Mouse (Mus musculus): ENCODE measurements at regions not wholly inside any gene's neighbourhood (a gene's known extent, or its start where the extent isn't known, plus 50 kb on each side); places are given as distances from the start of the nearest gene placed in this dataset.

GRCm38 (mm10) chr15:31673038-31673437, 71.4 kb downstream of the Fam173b start:
- DNase-seq (no peak), ATAC-seq (ENCODE audit: low read depth) (no peak)
- H3K4me2 ChIP-seq: no peak overlapping the region
- no peak overlapping the region for H3K27ac ChIP-seq
- H3K4me3 ChIP-seq (replicated peaks): no peak overlapping the region
- no peaks in the 10 kb centered on the region for H3K27me3 ChIP-seq
- 40% methylated on average over 5 of the region's 5 CpGs for WGBS (ENCODE audit: insufficient replicate concordance)
- H3K9ac ChIP-seq: no peak overlapping the region
- no peaks in the 10 kb centered on the region for H3K36me3 ChIP-seq
- no peaks in the 10 kb centered on the region for H3K4me1 ChIP-seq (replicated peaks)
- no peaks in the 10 kb centered on the region for H3K9me3 ChIP-seq (replicated peaks)

- Histone ChIP-seq H3K4me3 (replicated peaks) (no peak overlapping the region), H3K9ac (no peak overlapping the region), H3K4me2 (no peak overlapping the region), H3K36me3 (no peaks in the 10 kb centered on the region), H3K27ac (no peak overlapping the region), H3K9me3 (replicated peaks) (no peaks in the 10 kb centered on the region), H3K27me3 (no peaks in the 10 kb centered on the region), H3K4me1 (replicated peaks) (no peaks in the 10 kb centered on the region)
- WGBS (ENCODE audit: insufficient replicate concordance): 44% methylated on average over 7 of the region's 7 CpGs
- ATAC-seq (ENCODE audit: low read depth) (no peak), DNase-seq (no peak)
Measured at GRCm38 (mm10) chr15:31676771-31677191, 75.1 kb downstream of the Fam173b start.

GRCm38 (mm10) chr15:31693109-31693508, 91.5 kb downstream of the Fam173b start:
- Histone ChIP-seq H3K36me3 (no peaks in the 10 kb centered on the region), H3K9ac (no peak overlapping the region), H3K27ac (no peak overlapping the region), H3K4me1 (replicated peaks) (no peaks in the 10 kb centered on the region), H3K27me3 (no peaks in the 10 kb centered on the region), H3K4me2 (no peak overlapping the region), H3K9me3 (replicated peaks) (no peaks in the 10 kb centered on the region), H3K4me3 (replicated peaks) (no peak overlapping the region)
- 47% methylated on average over 3 of the region's 3 CpGs for WGBS (ENCODE audit: insufficient replicate concordance)
- DNase-seq (no peak), ATAC-seq (ENCODE audit: low read depth) (no peak)

- Histone ChIP-seq H3K4me1 (replicated peaks) (no peaks in the 10 kb centered on the region), H3K4me2 (no peak overlapping the region), H3K4me3 (replicated peaks) (no peak overlapping the region), H3K36me3 (no peaks in the 10 kb centered on the region), H3K27me3 (no peaks in the 10 kb centered on the region), H3K9me3 (replicated peaks) (no peaks in the 10 kb centered on the region), H3K27ac (no peak overlapping the region), H3K9ac (no peak overlapping the region)
- DNase-seq: no peak
- no peak for ATAC-seq (ENCODE audit: low read depth)
- 64% methylated on average over 8 of the region's 8 CpGs for WGBS (ENCODE audit: insufficient replicate concordance)
Measured at GRCm38 (mm10) chr15:31694877-31695671, 93.4 kb downstream of the Fam173b start.

- DNase-seq (no peak), ATAC-seq (ENCODE audit: low read depth) (no peak)
- no peaks in the 10 kb centered on the region for H3K36me3 ChIP-seq
- H3K27me3 ChIP-seq: no peaks in the 10 kb centered on the region
- H3K9me3 ChIP-seq (replicated peaks): no peaks in the 10 kb centered on the region
- no peak overlapping the region for H3K27ac ChIP-seq
- no peak overlapping the region for H3K9ac ChIP-seq
- H3K4me1 ChIP-seq (replicated peaks): no peaks in the 10 kb centered on the region
- H3K4me3 ChIP-seq (replicated peaks): no peak overlapping the region
- no peak overlapping the region for H3K4me2 ChIP-seq
- WGBS (ENCODE audit: insufficient replicate concordance): 47% methylated on average over 2 of the region's 2 CpGs
Measured at GRCm38 (mm10) chr15:31703400-31703799, 101.7 kb downstream of the Fam173b start.

- WGBS (ENCODE audit: insufficient replicate concordance): 68% methylated on average over 1 of the region's 1 CpGs
- no peak for DNase-seq
Measured at GRCm38 (mm10) chr15:31707416-31707815, 105.8 kb downstream of the Fam173b start.

GRCm38 (mm10) chr15:31721019-31721418, 119.4 kb downstream of the Fam173b start:
- Histone ChIP-seq H3K4me3 (replicated peaks) (no peak overlapping the region), H3K9me3 (replicated peaks) (no peaks in the 10 kb centered on the region), H3K27ac (no peak overlapping the region), H3K4me1 (replicated peaks) (no peaks in the 10 kb centered on the region), H3K4me2 (no peak overlapping the region), H3K36me3 (no peaks in the 10 kb centered on the region), H3K27me3 (no peaks in the 10 kb centered on the region), H3K9ac (no peak overlapping the region)
- ATAC-seq (ENCODE audit: low read depth) (no peak), DNase-seq (no peak)
- WGBS (ENCODE audit: insufficient replicate concordance): 55% methylated on average over 1 of the region's 1 CpGs

More at GRCm38 (mm10) chr15:31707416-31707815, 105.8 kb downstream of the Fam173b start:
- Histone ChIP-seq H3K9me3 (replicated peaks) (no peaks in the 10 kb centered on the region), H3K27ac (no peak overlapping the region), H3K9ac (no peak overlapping the region), H3K27me3 (no peaks in the 10 kb centered on the region), H3K4me2 (no peak overlapping the region), H3K36me3 (no peaks in the 10 kb centered on the region), H3K4me3 (replicated peaks) (no peak overlapping the region), H3K4me1 (replicated peaks) (no peaks in the 10 kb centered on the region)
- no peak for ATAC-seq (ENCODE audit: low read depth)

- Histone ChIP-seq H3K27ac (no peak overlapping the region), H3K4me2 (no peak overlapping the region), H3K27me3 (no peaks in the 10 kb centered on the region), H3K36me3 (no peaks in the 10 kb centered on the region), H3K9ac (no peak overlapping the region), H3K9me3 (replicated peaks) (no peaks in the 10 kb centered on the region), H3K4me3 (replicated peaks) (no peak overlapping the region), H3K4me1 (replicated peaks) (no peaks in the 10 kb centered on the region)
- no peak for ATAC-seq (ENCODE audit: low read depth)
- whole genome bisulfite sequencing (ENCODE audit: insufficient replicate concordance): 52% methylated on average over 5 of the region's 5 CpGs
- DNase-seq: no peak
Measured at GRCm38 (mm10) chr15:31722429-31722828, 120.8 kb downstream of the Fam173b start.

- Histone ChIP-seq H3K4me1 (replicated peaks) (no peaks in the 10 kb centered on the region), H3K27ac (no peak overlapping the region), H3K4me3 (replicated peaks) (no peak overlapping the region), H3K27me3 (no peaks in the 10 kb centered on the region), H3K9ac (no peak overlapping the region), H3K4me2 (no peak overlapping the region), H3K36me3 (no peaks in the 10 kb centered on the region), H3K9me3 (replicated peaks) (no peaks in the 10 kb centered on the region)
- ATAC-seq (ENCODE audit: low read depth) (no peak), DNase-seq (no peak)
- 58% methylated on average over 11 of the region's 11 CpGs for WGBS (ENCODE audit: insufficient replicate concordance)
Measured at GRCm38 (mm10) chr15:31724252-31724651, 122.6 kb downstream of the Fam173b start.

- no peaks in the 10 kb centered on the region for H3K36me3 ChIP-seq
- ATAC-seq (ENCODE audit: low read depth) (no peak), DNase-seq (no peak)
- H3K27me3 ChIP-seq: no peaks in the 10 kb centered on the region
- H3K9ac ChIP-seq: no peak overlapping the region
- no peak overlapping the region for H3K27ac ChIP-seq
- no peak overlapping the region for H3K4me2 ChIP-seq
- WGBS (ENCODE audit: insufficient replicate concordance): 63% methylated on average over 9 of the region's 9 CpGs
- no peaks in the 10 kb centered on the region for H3K4me1 ChIP-seq (replicated peaks)
- H3K9me3 ChIP-seq (replicated peaks): no peaks in the 10 kb centered on the region
- no peak overlapping the region for H3K4me3 ChIP-seq (replicated peaks)
Measured at GRCm38 (mm10) chr15:31729133-31729532, 127.5 kb downstream of the Fam173b start.

GRCm38 (mm10) chr15:31741686-31742085, 140.0 kb downstream of the Fam173b start:
- no peaks in the 10 kb centered on the region for H3K36me3 ChIP-seq
- 69% methylated on average over 4 of the region's 4 CpGs for WGBS (ENCODE audit: insufficient replicate concordance)
- H3K27me3 ChIP-seq: no peaks in the 10 kb centered on the region
- no peak overlapping the region for H3K4me3 ChIP-seq (replicated peaks)
- H3K9ac ChIP-seq: no peak overlapping the region
- H3K4me1 ChIP-seq (replicated peaks): no peaks in the 10 kb centered on the region
- no peaks in the 10 kb centered on the region for H3K9me3 ChIP-seq (replicated peaks)
- H3K27ac ChIP-seq: no peak overlapping the region
- no peak for ATAC-seq (ENCODE audit: low read depth)
- H3K4me2 ChIP-seq: no peak overlapping the region
- no peak for DNase-seq

GRCm38 (mm10) chr15:31744570-31744969, 142.9 kb downstream of the Fam173b start:
- Histone ChIP-seq H3K9me3 (replicated peaks) (no peaks in the 10 kb centered on the region), H3K4me3 (replicated peaks) (no peak overlapping the region), H3K4me2 (no peak overlapping the region), H3K9ac (no peak overlapping the region), H3K27ac (no peak overlapping the region), H3K27me3 (no peaks in the 10 kb centered on the region), H3K36me3 (no peaks in the 10 kb centered on the region), H3K4me1 (replicated peaks) (no peaks in the 10 kb centered on the region)
- DNase-seq (no peak), ATAC-seq (ENCODE audit: low read depth) (no peak)
- 35% methylated on average over 2 of the region's 2 CpGs for WGBS (ENCODE audit: insufficient replicate concordance)
